Comparison of ENCODE assay signal across 9 mouse cellular contexts in genomic region chr13:44209036-44209435, GRCm38 (mm10).
DNase-seq lines count a peak whose midpoint lies in the region; ATAC-seq and TF ChIP-seq lines count a peak whose summit lies in the region.
"Had no signal": no experiment of that assay in that cellular context is flagged by ENCODE, and none has a peak within 500 bp of the region (broad histone marks: within the 10 kb centered on the region; RNA-seq: fewer than 3 reads in every experiment).

No protein-coding gene starts in this region.

- peaks cover 45% of the 10 kb centered on the region for H3K4me1 ChIP-seq in heart, embryonic 13.5 days
- H3K4me1 ChIP-seq in hindbrain, embryonic 13.5 days (replicated peaks): peaks cover 41% of the 10 kb centered on the region
- H3K4me1 ChIP-seq in midbrain, embryonic 14.5 days (ENCODE audit: control insufficient read depth, insufficient read depth, low read length): peaks cover 6% of the 10 kb centered on the region
- peaks cover 3% of the 10 kb centered on the region; the same call in 1 of the 2 replicates for H3K4me1 ChIP-seq in cerebellum, adult 2 months (ENCODE audit: control insufficient read depth, insufficient read depth, low read length)

- ATAC-seq in heart, embryonic 13.5 days (ENCODE audit: extremely low read depth, insufficient number of reproducible peaks, low FRiP score, low TSS enrichment): no peak
- no peak for ATAC-seq in hindbrain, embryonic 13.5 days (ENCODE audit: low FRiP score)
- no peak for ATAC-seq in midbrain, embryonic 14.5 days (ENCODE audit: low FRiP score, low TSS enrichment)
- ATAC-seq in monocyte, adult 5-6 weeks (replicated peaks; ENCODE audit: insufficient number of reproducible peaks, low FRiP score, low TSS enrichment, poor library complexity, severe bottlenecking): no peak

- no peaks in the 10 kb centered on the region for H3K36me3 ChIP-seq in heart, embryonic 13.5 days
- no peaks in the 10 kb centered on the region for H3K36me3 ChIP-seq in hindbrain, embryonic 13.5 days
- H3K36me3 ChIP-seq in midbrain, embryonic 14.5 days (ENCODE audit: control insufficient read depth, insufficient read depth, low read length): no peaks in the 10 kb centered on the region

- no peaks in the 10 kb centered on the region for H3K9me3 ChIP-seq in heart, embryonic 13.5 days
- H3K9me3 ChIP-seq in hindbrain, embryonic 13.5 days: no peaks in the 10 kb centered on the region
- no peaks in the 10 kb centered on the region for H3K9me3 ChIP-seq in midbrain, embryonic 14.5 days (ENCODE audit: control insufficient read depth, low read length)

- no peak for TF ChIP-seq POLR2A in cerebellum, adult 2 months (IDR thresholded peaks at IDR 0.05; ENCODE audit: borderline replicate concordance, insufficient read depth, low read length)

- DNase-seq in heart, postnatal 14 days: no peak
- peak; percentile 61 for DNase-seq in embryo, embryonic 10.5 days (ENCODE audit: low spot score)
- peak; percentile 61 for DNase-seq in midbrain, embryonic 14.5 days
- no peak for DNase-seq in cerebellum, adult 2 months
- DNase-seq in urinary bladder, postnatal 36 days (ENCODE audit: low spot score in 2 of 2): no peak

- peak overlapping the region; percentile 30 for H3K4me2 ChIP-seq in heart, embryonic 13.5 days
- peak overlapping the region; percentile 23; the same call in 1 of the 2 replicates for H3K4me2 ChIP-seq in hindbrain, embryonic 13.5 days
- H3K4me2 ChIP-seq in midbrain, embryonic 14.5 days (ENCODE audit: low read length): no peak overlapping the region

- H3K27ac ChIP-seq in heart, embryonic 13.5 days (replicated peaks): no peak overlapping the region
- no peak overlapping the region for H3K27ac ChIP-seq in hindbrain, embryonic 13.5 days
- no peak overlapping the region for H3K27ac ChIP-seq in midbrain, embryonic 14.5 days (replicated peaks; ENCODE audit: low read depth, low read length)
- H3K27ac ChIP-seq in cerebellum, adult 2 months (ENCODE audit: insufficient read depth, low read length): no peak overlapping the region

- no peak for TF ChIP-seq CTCF in cerebellum, adult 2 months (IDR thresholded peaks at IDR 0.05; ENCODE audit: borderline replicate concordance, insufficient read depth, low read depth, low read length)

- intact Hi-C loops in heart, postnatal 14 days (cut with DNase I): no loop called here

- WGBS in heart, embryonic 13.5 days: 51% methylated on average over 11 of the region's 11 CpGs
- WGBS in hindbrain, embryonic 13.5 days: 7% methylated on average over 11 of the region's 11 CpGs
- 3% methylated on average over 11 of the region's 11 CpGs for WGBS in midbrain, embryonic 14.5 days
- WGBS in cerebellum, adult 2 months: 79% methylated on average over 11 of the region's 11 CpGs

- no peak overlapping the region for H3K9ac ChIP-seq in heart, embryonic 13.5 days
- H3K9ac ChIP-seq in hindbrain, embryonic 13.5 days: no peak overlapping the region
- no peak overlapping the region for H3K9ac ChIP-seq in midbrain, embryonic 14.5 days (replicated peaks; ENCODE audit: low read length)

- no peak overlapping the region for H3K4me3 ChIP-seq in heart, embryonic 13.5 days
- no peak overlapping the region for H3K4me3 ChIP-seq in hindbrain, embryonic 13.5 days
- no peak overlapping the region for H3K4me3 ChIP-seq in midbrain, embryonic 14.5 days (replicated peaks; ENCODE audit: low read depth, low read length)
- H3K4me3 ChIP-seq in cerebellum, adult 2 months (replicated peaks; ENCODE audit: insufficient read depth, low read depth, low read length): no peak overlapping the region
- H3K4me3 ChIP-seq: myocyte had no signal

- 0 out of 2 replicates have a peak, but pooled peaks cover 8% of the 10 kb centered on the region for H3K27me3 ChIP-seq in heart, embryonic 13.5 days (replicated peaks)
- H3K27me3 ChIP-seq in hindbrain, embryonic 13.5 days: peaks cover 56% of the 10 kb centered on the region
- H3K27me3 ChIP-seq in midbrain, embryonic 14.5 days (ENCODE audit: control insufficient read depth, insufficient read depth, low read length): peaks cover 15% of the 10 kb centered on the region; the same call in 1 of the 2 replicates
- H3K27me3 ChIP-seq in cerebellum, adult 2 months (ENCODE audit: control insufficient read depth, insufficient read depth, low read length): no peaks in the 10 kb centered on the region

Comparison
In these comparisons a context has a peak if more than half of its experiments do, and no peak if none do; other contexts are left out.
1. DNase-seq: peak in embryo, embryonic 10.5 days (single experiment) and midbrain, embryonic 14.5 days (single experiment); none in heart, postnatal 14 days (0 of 2), cerebellum, adult 2 months (0 of 2) and urinary bladder, postnatal 36 days (0 of 2).